Mouse (Mus musculus) heart, adult 9 months (tissue): ENCODE data around the gene Rrp8.

ENCODE experiments used
- DNase-seq, 2 experiments: peaks; one replicate each; pipeline ENCODE4 v3.0.0; 2022; ENCODE audit warnings: low spot score in 2 of 2

Gene Rrp8

GRCm38 (mm10) chr7:105736911-105737521, at the start of gene Rrp8:
Gene Rrp8, minus strand, starts transcription at chr7:105737385.
- peak; percentile 49 to 61 for DNase-seq

DNA sequence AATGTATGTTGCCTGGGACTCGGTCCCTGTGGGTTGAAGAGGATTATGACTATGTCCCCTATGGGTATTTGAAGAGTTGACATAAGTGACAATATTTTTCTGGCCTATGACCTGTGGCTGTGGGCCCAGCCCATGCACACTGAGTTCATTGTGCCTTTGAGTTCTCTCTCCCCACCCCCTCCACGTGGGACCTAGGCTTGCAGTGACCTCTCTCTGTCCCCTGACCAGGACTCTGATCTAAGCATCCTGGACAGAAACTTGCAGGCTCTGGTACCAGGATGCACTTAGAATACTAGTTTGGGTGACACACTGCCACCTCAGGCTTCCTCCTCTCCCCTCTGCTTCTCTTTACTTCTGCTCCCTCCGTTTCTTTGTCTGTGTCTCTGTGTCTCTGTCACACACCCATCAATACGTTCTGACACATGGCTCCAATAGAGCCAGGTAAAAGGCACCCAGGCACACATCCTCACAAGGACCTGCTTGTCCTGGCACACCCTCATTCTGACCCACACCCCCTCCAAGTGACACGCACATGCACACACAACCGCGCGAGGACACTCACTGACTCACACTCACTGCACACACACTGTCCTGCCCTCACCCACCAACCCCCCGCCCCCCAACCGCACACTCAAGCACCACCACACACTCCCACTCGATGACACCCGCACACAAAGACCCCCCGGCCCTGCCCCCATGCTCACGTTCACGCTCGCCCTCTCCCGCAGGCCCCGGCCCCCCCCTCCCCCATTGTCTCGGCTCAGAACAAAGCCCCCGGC, 49.5 kb upstream of the Rrp8 start:
- DNase-seq: no peak

GRCm38 (mm10) chr7:105784556-105784955, 47.4 kb upstream of the Rrp8 start:
- no peak for DNase-seq

DNA sequence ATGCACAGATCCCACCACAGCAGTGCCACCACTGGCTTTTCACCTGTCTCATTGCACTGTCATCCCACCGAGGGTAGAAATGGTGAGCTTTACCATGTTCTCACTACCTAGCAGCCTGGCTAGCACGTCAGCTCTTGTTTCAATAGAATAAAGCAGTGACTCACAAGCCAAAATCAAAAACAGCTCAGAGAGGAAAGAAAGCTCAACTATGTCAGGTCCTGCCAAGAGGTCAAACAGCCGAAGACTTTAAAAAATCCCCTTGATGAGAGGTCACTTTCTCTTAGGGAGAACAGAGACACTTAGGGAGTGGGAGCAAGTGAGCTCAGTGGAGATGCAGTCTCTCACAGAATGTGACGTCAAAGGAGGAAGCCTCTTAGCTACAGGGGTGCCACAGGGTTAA, 46.7 kb upstream of the Rrp8 start:
- no peak for DNase-seq

GRCm38 (mm10) chr7:105778553-105779265, 41.5 kb upstream of the Rrp8 start:
- DNase-seq: peak; percentile 52 to 68

DNA sequence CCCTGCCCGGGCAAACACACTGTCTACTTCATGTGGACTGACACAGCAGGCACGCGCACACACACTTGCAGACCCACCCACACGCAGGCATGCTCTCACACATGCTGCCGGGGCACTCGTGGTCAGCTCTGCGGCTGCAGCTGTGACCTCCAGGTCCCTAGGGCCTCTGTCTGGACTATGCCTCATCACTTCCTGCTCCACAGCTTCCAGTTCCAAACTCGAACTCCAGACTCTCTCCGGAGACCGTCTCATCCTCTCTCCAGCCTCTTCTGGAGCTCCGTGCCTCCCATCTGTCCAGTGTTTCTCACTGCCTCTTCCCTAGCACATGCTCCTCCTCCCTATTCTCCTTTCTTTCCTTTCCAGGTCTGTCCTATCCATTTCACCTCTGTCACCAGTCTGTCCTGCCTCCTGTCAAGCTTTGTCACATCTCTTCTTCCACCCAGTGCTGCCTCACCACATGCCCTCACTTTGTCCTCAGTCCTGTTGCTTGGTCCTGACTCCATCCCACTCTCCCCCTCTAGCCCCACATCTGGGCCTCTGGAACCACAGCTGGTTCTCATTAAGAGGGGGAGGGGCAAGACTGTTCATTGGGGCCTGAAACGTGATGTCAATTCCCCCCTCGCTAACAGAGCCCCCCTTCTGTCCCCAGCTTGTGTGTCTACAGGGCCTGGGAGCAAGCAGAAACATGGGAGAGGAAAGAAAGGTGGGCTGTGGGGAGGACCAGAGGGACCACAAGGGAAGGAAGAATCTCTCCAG, 40.8 kb upstream of the Rrp8 start:
- peak; percentile 87 to 88 for DNase-seq

DNA sequence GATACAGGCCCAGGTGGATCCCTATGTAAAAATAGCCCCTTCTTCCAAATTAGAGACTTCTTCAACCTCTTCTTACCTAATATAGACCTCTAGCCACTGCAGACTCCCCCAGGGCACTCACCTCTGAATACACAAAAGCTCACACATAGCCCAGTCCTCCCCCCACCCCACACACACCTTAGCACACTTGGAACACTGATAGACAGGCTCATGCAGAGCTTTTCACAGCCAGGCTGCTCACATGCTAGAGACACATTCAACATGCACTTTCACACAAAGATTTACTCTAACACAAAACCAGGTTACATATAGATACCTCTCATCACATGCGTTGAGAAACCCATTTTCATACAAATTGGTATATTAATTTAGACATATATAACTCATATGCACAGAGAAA, 40.1 kb upstream of the Rrp8 start:
- DNase-seq: no peak

GRCm38 (mm10) chr7:105776026-105776425, 38.8 kb upstream of the Rrp8 start:
- no peak for DNase-seq

DNA sequence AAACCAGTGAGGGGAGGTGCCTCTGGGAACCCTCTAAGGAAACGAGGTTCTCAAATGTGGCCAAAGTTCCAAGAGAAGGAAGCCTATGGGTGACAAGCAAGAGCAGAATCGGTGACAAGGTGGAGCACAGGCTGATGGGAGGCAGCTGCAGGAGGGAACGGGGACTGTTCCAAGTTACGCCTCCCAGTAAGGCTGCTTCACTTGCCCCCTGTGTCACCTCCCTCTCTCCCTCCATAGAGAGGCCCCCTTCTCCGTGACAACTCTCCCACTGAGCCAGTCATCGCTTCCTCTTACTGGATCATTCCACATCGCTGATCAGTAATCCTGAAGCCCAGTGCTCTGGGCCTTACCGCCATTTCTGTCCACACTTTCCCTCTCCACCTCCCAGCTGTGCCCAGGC, 37.5 kb upstream of the Rrp8 start:
- DNase-seq: no peak

DNA sequence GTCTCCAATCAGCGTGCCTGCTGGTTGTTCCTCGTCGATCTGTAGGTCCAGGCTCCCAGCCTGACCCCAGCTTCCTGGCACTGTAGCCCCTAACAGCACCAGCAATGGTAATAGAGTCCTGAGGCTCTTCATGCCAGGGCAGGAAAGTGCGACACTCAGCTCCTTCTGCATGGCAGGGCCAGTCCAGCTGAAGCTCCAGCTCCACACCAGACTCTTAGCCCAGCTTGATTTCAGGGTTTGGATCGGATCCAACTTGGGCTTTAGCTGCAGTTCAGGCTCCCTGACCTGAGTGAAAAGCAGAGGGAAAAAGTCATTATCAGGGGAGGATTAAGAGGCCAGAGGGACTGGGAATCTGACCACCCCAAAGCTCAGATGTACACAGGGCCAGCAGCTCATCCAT, 35.9 kb upstream of the Rrp8 start:
- no peak for DNase-seq

DNA sequence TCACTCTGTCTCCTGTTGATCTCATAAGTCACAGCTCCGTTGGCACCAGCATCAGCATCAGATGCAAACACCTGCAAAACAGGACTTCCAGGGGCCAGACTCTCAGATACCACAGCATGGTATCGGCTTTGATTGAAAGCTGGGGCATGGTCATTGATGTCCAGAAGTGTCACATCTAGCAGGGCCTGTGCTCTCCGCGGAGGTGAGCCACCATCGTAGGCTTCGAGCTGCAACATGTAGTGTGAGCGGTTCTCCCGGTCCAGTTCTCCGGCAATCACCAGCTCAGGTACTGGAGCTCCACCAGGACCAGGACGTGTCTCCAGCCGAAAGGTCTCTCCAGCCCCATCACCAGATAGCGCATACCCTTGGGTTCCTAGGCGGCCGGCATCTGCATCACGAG, 35.1 kb upstream of the Rrp8 start:
- no peak for DNase-seq

DNA sequence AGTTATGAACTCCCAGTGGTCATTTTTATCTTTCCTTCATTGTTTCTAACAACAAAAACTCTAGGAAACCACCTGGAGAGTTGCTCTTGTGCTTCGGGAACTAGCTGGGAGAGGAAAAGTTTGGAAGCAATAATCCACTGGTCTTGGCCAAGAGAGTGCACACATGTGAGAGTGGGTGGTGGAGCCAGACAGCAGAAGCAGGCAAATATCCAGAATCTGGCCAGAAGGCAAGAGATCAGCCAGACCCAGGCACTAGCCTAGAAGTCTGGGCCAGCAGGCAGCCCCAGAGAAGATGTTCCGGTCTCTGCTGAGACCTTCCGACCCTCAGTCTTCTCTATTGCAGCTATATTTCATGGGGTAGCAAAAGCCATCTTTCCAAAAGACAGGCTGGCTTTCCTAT, 32.8 kb upstream of the Rrp8 start:
- peak; percentile 46 to 61 for DNase-seq

DNA sequence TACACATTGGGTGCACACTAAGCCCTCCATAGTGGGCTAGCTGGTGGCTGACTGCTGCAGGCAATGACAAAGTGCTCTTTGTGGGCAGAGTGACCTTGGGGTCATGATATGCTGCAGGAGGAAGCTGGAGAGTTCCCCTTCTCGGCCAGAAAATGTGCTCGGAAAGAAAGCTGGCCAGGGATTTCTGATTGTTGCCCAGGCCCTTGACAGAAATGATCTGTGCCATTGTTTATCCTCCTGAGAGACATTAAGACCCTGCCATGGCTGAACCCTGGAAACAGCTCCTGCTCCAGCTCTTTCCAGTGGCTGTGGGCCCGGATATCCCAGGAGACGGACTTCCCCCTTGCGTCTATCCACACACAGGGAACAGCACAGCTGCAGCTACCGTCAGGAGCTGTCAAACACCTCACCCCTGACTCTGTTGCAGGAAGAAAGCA, 30.6 kb upstream of the Rrp8 start:
- DNase-seq: peak; percentile 36 to 55

GRCm38 (mm10) chr7:105764331-105764730, 27.1 kb upstream of the Rrp8 start:
- no peak for DNase-seq

GRCm38 (mm10) chr7:105762517-105763270, 25.5 kb upstream of the Rrp8 start:
- no peak for DNase-seq

DNA sequence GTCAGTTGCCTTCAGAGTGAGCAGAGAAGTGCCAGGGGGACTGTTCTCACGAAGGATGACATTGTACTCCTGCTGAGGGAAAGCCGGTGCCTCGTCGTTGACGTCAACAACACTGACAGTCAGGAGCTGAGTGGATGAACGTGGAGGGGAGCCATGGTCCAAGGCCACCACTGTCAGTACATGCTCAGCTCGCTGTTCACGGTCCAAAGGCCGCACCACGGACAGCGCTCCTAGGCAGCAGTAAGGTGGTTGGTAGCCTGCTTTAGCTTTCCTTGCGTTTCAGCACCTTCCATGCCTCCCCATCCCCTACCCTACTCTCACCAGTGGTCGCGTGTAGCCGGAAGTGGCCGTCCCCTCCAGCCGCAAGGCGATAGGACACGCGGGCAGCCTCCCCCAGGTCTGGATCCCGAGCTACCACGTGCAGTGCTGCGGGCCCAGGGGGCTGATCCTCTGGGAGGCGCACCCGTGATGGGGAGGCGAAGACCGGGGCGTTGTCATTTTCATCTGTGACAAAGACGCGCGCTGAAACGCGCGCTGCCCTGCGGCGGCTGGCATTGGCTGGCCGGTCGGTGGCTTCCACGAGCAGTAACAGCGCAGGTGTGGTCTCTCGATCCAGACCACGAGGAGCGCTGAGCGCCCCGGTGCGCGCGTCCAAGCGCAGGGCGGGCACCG, 24.8 kb upstream of the Rrp8 start:
- no peak for DNase-seq

DNA sequence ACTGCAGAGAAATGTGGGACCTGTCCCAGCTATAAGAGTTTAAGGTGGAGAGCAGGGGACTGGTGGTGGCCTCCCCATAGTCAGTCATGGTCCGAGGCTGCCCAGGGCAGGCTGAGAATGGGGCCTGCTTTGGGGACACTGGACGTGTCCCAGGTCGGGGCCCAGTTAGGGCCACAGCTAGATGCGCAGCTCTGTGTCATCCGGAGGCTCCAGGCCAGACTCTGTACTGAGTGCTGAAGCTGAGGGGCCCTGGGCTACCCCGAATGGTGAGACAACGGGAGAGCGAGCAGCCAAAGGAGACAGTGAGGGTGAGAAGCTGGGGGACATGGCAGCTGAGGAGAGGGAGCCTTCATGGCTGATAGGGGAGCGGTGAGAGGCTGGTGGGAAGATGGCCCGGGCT, 16.1 kb upstream of the Rrp8 start:
- no peak for DNase-seq

DNA sequence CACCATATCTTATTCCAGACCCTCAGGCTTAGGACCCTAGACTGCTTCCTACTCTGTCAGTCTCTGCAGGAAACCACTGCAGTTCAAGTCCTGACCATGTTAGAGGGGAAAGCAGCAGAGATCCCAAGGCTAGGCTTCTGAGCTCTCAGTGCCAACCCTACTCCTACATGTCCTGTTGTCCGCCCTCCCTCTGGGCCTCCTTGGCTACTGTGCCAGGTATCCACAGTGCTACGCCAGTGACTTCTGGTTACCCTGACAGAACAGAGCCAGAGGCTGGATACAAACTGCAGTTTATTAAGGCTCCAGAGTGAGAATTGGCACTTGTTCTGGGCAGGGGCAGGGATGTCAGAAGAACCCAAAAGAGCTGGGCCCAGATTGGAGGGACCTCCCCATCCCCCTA, 15.5 kb upstream of the Rrp8 start:
- DNase-seq: no peak

DNA sequence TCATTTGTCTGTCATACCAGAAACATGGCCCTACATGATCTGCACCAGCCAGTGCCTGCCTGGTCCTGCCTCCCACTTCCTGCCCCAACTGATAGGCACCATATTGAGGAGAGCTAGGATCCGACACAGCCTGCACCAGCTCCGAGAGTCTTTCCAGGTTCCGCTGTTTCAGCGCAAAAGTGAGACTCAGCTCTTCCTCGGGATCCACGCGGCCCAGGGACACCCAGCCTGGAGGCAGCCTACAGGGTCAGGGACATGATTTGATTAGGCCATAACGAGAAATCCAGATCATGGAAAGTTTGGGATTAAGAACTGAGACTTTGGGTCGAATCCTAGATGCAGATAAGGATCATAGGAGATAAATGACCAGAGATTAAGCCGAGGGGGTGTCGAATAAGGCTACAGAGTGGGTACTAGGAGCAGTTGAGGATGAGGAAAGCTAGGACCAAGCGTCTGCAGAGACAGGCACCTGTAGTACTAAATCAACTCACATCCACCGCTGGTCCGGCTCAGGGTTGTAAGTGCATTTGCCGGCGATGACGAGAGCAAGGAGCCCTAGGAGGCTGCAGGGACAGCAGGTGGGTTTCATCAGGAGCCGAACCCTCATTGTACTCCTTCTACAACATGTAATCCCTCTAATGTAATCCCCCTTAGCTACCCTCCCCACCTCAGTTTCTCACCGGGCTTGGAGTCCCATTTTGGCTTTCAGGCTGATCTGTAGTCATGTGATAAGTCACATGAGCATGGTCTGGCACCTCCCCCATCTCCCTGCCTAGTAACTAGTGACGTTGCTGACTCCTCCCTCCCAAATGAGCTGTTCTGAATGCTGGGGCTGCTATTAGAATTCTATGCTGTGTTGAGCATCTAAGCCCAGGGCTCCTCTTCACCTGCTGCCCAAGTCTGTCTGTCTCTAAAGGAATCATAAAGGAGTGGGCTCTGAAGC, 14.6 kb upstream of the Rrp8 start, which contains the start of gene Tpp1:
Gene Tpp1 (minus strand): TSS at position 745 of the 943 bp plus-strand sequence.
- DNase-seq: peak; percentile 92 to 95

DNA sequence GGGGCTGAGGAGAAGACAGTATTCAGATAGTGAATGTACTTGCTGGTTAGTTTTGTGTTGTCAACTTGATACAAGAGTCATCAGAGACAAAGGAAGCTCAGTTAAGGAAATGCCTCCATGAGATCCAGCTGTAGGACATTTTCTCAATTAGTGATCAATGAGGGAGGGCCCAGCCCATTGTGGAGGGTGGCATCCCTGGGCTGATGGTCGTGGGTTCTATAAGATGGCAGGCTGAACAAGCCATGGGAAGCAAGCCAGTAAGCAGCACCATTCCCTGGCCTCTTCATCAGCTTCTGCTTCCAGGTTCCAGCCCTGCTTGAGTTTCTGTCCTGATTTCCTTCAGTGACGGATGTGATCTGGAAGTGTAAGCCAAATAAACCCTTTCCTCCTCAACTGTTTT, 10.6 kb upstream of the Rrp8 start:
- DNase-seq: no peak
